ENCODE assay signal across 7 mouse cellular contexts in the genomic region with DNA sequence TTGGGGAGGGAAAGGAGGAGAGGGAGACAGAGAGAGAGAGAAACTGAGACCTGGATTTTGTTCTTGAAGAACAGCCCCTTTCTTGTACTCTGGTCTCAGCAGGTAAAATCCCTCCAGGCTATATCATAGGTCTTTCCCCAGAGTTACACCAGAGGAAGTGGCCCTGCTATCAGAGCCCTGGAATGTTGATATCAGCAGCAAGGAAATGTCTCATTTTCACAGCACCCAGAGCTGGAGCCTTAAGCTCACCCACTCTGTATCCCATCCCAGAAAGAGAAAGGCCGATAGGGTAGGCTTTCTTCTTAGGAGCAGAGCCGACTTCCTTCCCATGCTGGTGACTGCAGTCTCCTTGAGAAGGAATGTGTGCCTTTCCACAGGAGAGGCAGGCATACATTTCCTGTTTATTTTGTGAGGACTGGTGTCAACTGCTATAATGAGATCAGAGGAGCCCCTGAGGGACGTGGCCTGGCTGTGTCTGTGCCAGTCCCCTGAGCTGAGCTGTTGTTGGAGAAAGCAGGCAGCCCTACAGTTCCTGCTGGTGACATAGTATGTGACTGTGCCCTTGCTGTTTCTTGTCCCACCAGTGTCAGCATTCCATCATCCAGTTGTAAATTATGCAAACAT.
DNase-seq lines count a peak whose midpoint lies in the region; ATAC-seq and TF ChIP-seq lines count a peak whose summit lies in the region.

No protein-coding gene starts in this region.

- no peak overlapping the region for H3K4me2 ChIP-seq in midbrain, embryonic 14.5 days (ENCODE audit: low read length)
- no peak overlapping the region for H3K4me2 ChIP-seq in midbrain, postnatal 0 days (ENCODE audit: low read depth, low read length, poor library complexity, severe bottlenecking)
- H3K4me2 ChIP-seq in hindbrain, embryonic 15.5 days = no peak overlapping the region
- H3K4me2 ChIP-seq in liver, embryonic 14.5 days (ENCODE audit: low read depth) = no peak overlapping the region
- H3K4me2 ChIP-seq in forebrain, embryonic 11.5 days (ENCODE audit: low read depth, low read length, severe bottlenecking) = no peak overlapping the region

- no peak for ATAC-seq in midbrain, embryonic 14.5 days (ENCODE audit: low FRiP score, low TSS enrichment)
- no peak for ATAC-seq in midbrain, postnatal 0 days (ENCODE audit: low FRiP score)
- ATAC-seq in hindbrain, embryonic 15.5 days (ENCODE audit: low FRiP score, low read depth) = no peak
- peak; percentile 31; the same call in 1 of the 2 replicates for ATAC-seq in liver, embryonic 14.5 days (ENCODE audit: insufficient read depth)
- ATAC-seq in forebrain, embryonic 11.5 days (replicated peaks; ENCODE audit: low FRiP score) = no peak

- TF ChIP-seq EP300 in liver, embryonic 14.5 days (IDR thresholded peaks at IDR 0.05; ENCODE audit: low read depth) = no peak

- H3K27me3 ChIP-seq in midbrain, embryonic 14.5 days (ENCODE audit: control insufficient read depth, insufficient read depth, low read length) = no peaks in the 10 kb centered on the region
- H3K27me3 ChIP-seq in midbrain, postnatal 0 days (ENCODE audit: insufficient read depth, low read length) = no peaks in the 10 kb centered on the region
- H3K27me3 ChIP-seq in hindbrain, embryonic 15.5 days = no peaks in the 10 kb centered on the region
- H3K27me3 ChIP-seq in liver, embryonic 14.5 days (ENCODE audit: control insufficient read depth, insufficient read depth, low read length) = no peaks in the 10 kb centered on the region
- H3K27me3 ChIP-seq in forebrain, embryonic 11.5 days (ENCODE audit: control insufficient read depth, insufficient read depth, low read length) = no peaks in the 10 kb centered on the region

- H3K9me3 ChIP-seq in midbrain, embryonic 14.5 days (ENCODE audit: control insufficient read depth, low read length) = no peaks in the 10 kb centered on the region
- no peaks in the 10 kb centered on the region for H3K9me3 ChIP-seq in midbrain, postnatal 0 days (ENCODE audit: low read length)
- no peaks in the 10 kb centered on the region for H3K9me3 ChIP-seq in hindbrain, embryonic 15.5 days
- H3K9me3 ChIP-seq in liver, embryonic 14.5 days (ENCODE audit: control insufficient read depth, low read length) = no peaks in the 10 kb centered on the region
- no peaks in the 10 kb centered on the region for H3K9me3 ChIP-seq in forebrain, embryonic 11.5 days (ENCODE audit: control insufficient read depth, low read length)

- H3K9ac ChIP-seq in midbrain, embryonic 14.5 days (replicated peaks; ENCODE audit: low read length) = no peak overlapping the region; the same call in 1 of the 2 replicates
- no peak overlapping the region for H3K9ac ChIP-seq in midbrain, postnatal 0 days (replicated peaks; ENCODE audit: low read length, poor library complexity, severe bottlenecking)
- no peak overlapping the region for H3K9ac ChIP-seq in hindbrain, embryonic 15.5 days
- no peak overlapping the region for H3K9ac ChIP-seq in liver, embryonic 14.5 days (replicated peaks)
- no peak overlapping the region for H3K9ac ChIP-seq in forebrain, embryonic 11.5 days (ENCODE audit: low read length)

- H3K4me1 ChIP-seq in midbrain, embryonic 14.5 days (ENCODE audit: control insufficient read depth, insufficient read depth, low read length) = peaks cover 52% of the 10 kb centered on the region
- peaks cover 29% of the 10 kb centered on the region; the same call in 1 of the 2 replicates for H3K4me1 ChIP-seq in midbrain, postnatal 0 days (ENCODE audit: insufficient read depth, low read length)
- peaks cover 59% of the 10 kb centered on the region for H3K4me1 ChIP-seq in hindbrain, embryonic 15.5 days (replicated peaks)
- H3K4me1 ChIP-seq in liver, embryonic 14.5 days (replicated peaks; ENCODE audit: control insufficient read depth in 2 of 2, insufficient read depth in 2 of 2, low read length in 1 of 2) = peaks cover 0 to 35% of the 10 kb centered on the region in 2 experiments; a peak in 2 of 4 replicates
- peaks cover 38% of the 10 kb centered on the region for H3K4me1 ChIP-seq in forebrain, embryonic 11.5 days (replicated peaks; ENCODE audit: control insufficient read depth, insufficient read depth, low read length)

- TF ChIP-seq CTCF in midbrain, postnatal 0 days (IDR thresholded peaks at IDR 0.05) = no peak
- TF ChIP-seq CTCF in liver, embryonic 14.5 days (IDR thresholded peaks at IDR 0.05; ENCODE audit: low read depth) = no peak

- no peaks in the 10 kb centered on the region for H3K36me3 ChIP-seq in midbrain, embryonic 14.5 days (ENCODE audit: control insufficient read depth, insufficient read depth, low read length)
- H3K36me3 ChIP-seq in midbrain, postnatal 0 days (ENCODE audit: insufficient read depth, low read length) = no peaks in the 10 kb centered on the region
- no peaks in the 10 kb centered on the region for H3K36me3 ChIP-seq in hindbrain, embryonic 15.5 days
- H3K36me3 ChIP-seq in liver, embryonic 14.5 days (replicated peaks; ENCODE audit: control insufficient read depth, insufficient read depth, low read depth) = no peaks in the 10 kb centered on the region
- H3K36me3 ChIP-seq in forebrain, embryonic 11.5 days (ENCODE audit: control insufficient read depth, insufficient read depth, low read length) = no peaks in the 10 kb centered on the region; the same call in 1 of the 2 replicates

- 0 out of 2 replicates have a peak overlapping the region, but pooled peaks have one; percentile 15 for H3K27ac ChIP-seq in midbrain, embryonic 14.5 days (replicated peaks; ENCODE audit: low read depth, low read length)
- H3K27ac ChIP-seq in midbrain, postnatal 0 days (ENCODE audit: low read depth, low read length) = no peak overlapping the region
- H3K27ac ChIP-seq in hindbrain, embryonic 15.5 days (replicated peaks) = peak overlapping the region; percentile 83; the same call in 1 of the 2 replicates
- no peak overlapping the region for H3K27ac ChIP-seq in liver, embryonic 14.5 days
- H3K27ac ChIP-seq in forebrain, embryonic 11.5 days (ENCODE audit: low read depth, low read length) = no peak overlapping the region

- H3K4me3 ChIP-seq in midbrain, embryonic 14.5 days (replicated peaks; ENCODE audit: low read depth, low read length) = no peak overlapping the region
- H3K4me3 ChIP-seq in midbrain, postnatal 0 days (ENCODE audit: low read depth, low read length) = no peak overlapping the region
- no peak overlapping the region for H3K4me3 ChIP-seq in hindbrain, embryonic 15.5 days
- H3K4me3 ChIP-seq in liver, embryonic 14.5 days (ENCODE audit: insufficient read depth in 1 of 2, low read depth in 2 of 2, low read length in 2 of 2) = no peak overlapping the region
- no peak overlapping the region for H3K4me3 ChIP-seq in forebrain, embryonic 11.5 days (ENCODE audit: low read depth, low read length)

- 46% methylated on average over 3 of the region's 3 CpGs for WGBS in midbrain, embryonic 14.5 days
- WGBS in midbrain, postnatal 0 days = 43% methylated on average over 3 of the region's 3 CpGs
- 38% methylated on average over 3 of the region's 3 CpGs for WGBS in hindbrain, embryonic 15.5 days
- 49% methylated on average over 3 of the region's 3 CpGs for WGBS in liver, embryonic 14.5 days (ENCODE audit: insufficient replicate concordance)
- WGBS in forebrain, embryonic 11.5 days = 57% methylated on average over 3 of the region's 3 CpGs

- DNase-seq in midbrain, embryonic 14.5 days = no peak
- no peak for DNase-seq in midbrain, postnatal 0 days (ENCODE audit: low spot score)
- DNase-seq in liver, embryonic 14.5 days (ENCODE audit: low read depth in 3 of 3, low spot score in 3 of 3) = no peak
- DNase-seq in thymus, postnatal 4 days = no peak
- DNase-seq in layer of hippocampus, adult 8-10 months (ENCODE audit: low spot score in 2 of 2) = no peak
- no peak for DNase-seq in forebrain, embryonic 11.5 days (ENCODE audit: low spot score)

Comparison
In these comparisons a context has a peak if more than half of its experiments do, and no peak if none do; other contexts are left out.
1. H3K27ac ChIP-seq: peak in midbrain, embryonic 14.5 days (single experiment) and hindbrain, embryonic 15.5 days (single experiment); none in midbrain, postnatal 0 days (single experiment), liver, embryonic 14.5 days (single experiment) and forebrain, embryonic 11.5 days (single experiment).